Mouse (Mus musculus) layer of hippocampus, adult 9-10 months (tissue): ENCODE results near the gene Fam120a.

Source experiments
- DNase-seq: peaks from one replicate; pipeline ENCODE4 v3.0.0; 2022; ENCODE audit warnings: low spot score

Fam120a gene

DNA sequence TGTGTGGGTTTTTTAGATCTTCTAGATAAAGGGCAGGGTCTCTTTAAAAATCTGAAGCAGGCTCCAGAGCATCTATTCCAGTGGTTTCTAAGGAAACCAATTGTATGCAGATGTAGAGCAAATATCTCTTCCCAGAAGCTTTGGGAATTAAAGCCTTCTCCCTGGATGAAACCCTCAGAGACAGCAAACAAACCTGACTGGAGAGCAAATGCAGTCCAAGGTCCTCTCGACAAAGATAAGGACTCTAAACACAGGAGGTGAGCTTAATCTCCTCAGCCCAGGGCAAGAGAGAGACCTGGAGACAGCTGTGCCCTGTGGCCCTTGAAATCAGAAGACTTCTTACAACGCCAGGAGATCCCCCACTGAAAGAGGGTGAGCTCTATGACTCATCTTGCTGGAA, 114.3 kb downstream of the Fam120a start:
- DNase-seq, result no peak

- no peak for DNase-seq
These were observed 115.0 kb downstream of the Fam120a start for GRCm38 (mm10) chr13:48852859-48853258.

DNA sequence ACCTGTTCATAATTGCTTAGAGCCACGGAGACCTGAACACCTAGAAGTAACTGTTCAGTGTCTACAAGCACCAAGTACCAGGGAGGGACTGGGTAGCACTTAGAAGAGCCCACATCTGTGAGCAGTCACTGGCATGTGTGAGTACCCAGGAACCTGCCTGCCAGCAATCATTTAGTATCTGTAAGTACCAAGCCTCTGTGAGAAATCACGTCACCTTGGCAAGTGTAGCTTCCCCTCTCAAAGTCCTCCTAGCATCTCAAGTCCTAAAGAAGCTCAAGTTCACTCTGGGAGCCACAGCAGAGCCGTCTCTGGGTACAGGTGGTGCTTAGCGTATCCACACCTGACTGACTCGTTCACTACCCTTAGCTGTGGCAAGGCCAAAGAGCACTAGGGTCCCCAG, 116.1 kb downstream of the Fam120a start:
- DNase-seq, result no peak

DNA sequence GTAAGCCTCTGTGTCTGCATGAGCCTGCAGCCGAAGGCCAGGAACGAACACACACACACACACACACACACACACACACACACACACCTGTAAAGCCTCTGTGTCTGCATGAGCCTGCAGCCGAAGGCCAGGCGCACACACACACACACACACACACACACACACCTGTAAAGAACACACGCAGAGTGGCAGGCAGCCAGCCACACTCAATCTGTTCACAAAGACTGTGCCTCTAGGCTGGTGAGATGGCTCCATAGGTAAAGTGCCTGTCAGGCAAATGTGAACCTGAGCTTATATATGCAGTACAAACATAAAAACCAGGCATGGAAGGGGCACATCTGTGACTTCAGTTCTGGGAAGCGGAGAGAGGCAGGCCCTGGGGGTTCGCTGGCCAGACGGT, 117.0 kb downstream of the Fam120a start:
- no peak for DNase-seq

DNA sequence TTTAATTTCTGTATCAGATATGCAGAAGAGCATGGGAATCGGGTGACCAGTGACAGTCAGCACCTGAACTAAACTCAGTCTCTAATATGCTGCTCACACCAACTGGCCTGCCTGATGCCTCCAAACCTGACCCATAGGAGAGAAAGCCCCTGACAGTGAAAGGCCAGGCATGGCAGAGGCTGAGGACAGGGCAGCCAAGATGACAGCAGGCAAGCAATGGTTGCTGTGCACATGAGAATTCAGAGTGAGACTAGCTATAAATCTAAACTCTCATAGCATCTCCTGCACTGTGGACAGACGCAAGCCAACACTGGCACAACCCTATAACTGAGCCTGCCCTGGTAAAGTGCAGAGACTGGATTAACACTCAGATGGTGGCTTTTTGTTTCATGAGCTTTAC, 117.5 kb downstream of the Fam120a start:
- DNase-seq, result no peak

- DNase-seq, result no peak
These were observed 118.7 kb downstream of the Fam120a start for GRCm38 (mm10) chr13:48849155-48849554.

GRCm38 (mm10) chr13:48845308-48845707, 122.5 kb downstream of the Fam120a start:
- DNase-seq, result no peak

GRCm38 (mm10) chr13:48843530-48843929, 124.3 kb downstream of the Fam120a start:
- DNase-seq, result no peak

- DNase-seq, result no peak
These were observed 125.8 kb downstream of the Fam120a start for GRCm38 (mm10) chr13:48841905-48842592.

DNA sequence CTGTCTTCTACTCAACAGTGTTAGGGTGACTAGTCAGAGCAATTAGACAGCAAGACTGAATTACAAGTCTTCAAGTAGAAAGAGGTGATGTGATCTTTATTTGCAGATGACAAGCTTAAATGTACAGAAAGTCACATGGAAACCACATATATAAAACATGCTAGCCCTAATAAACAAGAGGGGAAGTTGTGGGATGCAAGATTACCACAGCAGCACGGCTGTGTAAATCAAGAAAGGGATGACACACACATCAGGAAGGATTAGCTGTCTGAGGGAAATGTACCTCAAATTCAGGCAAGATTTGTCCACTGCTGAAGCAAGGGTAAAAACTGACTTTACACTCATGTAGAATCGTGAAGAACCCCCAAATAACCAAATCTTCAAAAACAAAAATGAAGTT, 129.5 kb downstream of the Fam120a start:
- no peak for DNase-seq

DNA sequence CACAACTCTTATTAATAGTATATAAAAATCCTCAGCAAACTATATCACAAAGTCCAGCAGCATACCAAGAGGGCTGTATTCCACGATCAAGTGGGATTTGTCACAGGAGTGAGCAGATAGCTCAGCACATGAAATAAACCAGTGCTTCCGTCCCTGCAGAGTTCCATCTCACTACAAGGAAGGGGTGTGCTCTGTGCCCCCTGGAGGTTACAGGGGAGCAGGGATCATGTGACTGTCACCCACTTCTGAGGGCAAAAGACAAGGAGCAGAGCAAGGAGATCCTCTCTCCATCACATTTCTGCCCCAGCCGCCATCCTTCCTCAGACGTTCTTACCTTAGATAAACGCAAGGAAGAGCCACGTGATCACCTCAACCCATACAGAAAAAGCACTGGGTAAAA, 130.3 kb downstream of the Fam120a start:
- DNase-seq, result no peak

DNA sequence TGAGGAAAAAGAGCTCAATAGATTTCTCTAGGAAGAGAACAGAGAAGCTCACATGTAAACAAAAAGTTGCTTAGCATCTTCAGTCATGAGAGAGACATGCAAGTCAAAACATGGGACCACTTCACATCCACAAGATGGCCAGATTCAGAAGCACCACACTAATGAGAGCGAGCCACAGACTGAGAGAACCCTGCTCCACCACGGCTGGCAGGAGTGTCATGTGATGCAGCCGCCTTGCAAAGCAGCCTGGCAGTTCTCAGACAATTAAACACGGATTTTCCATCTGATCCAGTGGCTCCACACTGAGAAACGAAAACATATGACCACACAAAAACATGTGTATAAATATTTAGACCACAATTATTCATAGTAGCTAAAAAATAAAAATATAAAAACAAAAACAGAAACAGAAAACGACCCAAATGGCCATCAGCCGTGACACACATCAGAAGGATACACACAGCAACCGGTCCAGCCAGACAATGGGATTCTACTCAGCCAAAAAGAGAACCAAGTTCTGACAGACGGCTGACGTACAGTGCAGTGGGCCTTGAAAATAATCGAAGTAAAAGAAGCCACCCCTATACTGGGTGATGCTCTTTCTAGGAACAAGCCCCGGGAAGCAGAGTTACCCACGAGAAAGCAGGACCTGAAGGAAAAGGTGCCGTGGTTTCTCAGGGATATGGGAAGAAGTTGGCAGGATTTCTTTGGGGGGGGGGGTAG, 137.1 kb downstream of the Fam120a start:
- DNase-seq, result no peak

- no peak for DNase-seq
These were observed 138.0 kb downstream of the Fam120a start for GRCm38 (mm10) chr13:48829780-48830179.
